ENCODE assay signal across 13 mouse cellular contexts in genomic region chr13:35348283-35348682, GRCm38 (mm10).
DNase-seq lines count a peak whose midpoint lies in the region; ATAC-seq and TF ChIP-seq lines count a peak whose summit lies in the region.
"Had no signal": no experiment of that assay in that cellular context is flagged by ENCODE, and none has a peak within 500 bp of the region (broad histone marks: within the 10 kb centered on the region; RNA-seq: fewer than 3 reads in every experiment).

No protein-coding gene starts in this region.

- no peaks in the 10 kb centered on the region for H3K27me3 ChIP-seq in forebrain, embryonic 14.5 days (replicated peaks; ENCODE audit: control insufficient read depth, insufficient read depth, low read length)
- no peaks in the 10 kb centered on the region for H3K27me3 ChIP-seq in forebrain, embryonic 11.5 days (ENCODE audit: control insufficient read depth, insufficient read depth, low read length)
- H3K27me3 ChIP-seq in forebrain, postnatal 0 days (ENCODE audit: insufficient read depth, low read length), result no peaks in the 10 kb centered on the region
- H3K27me3 ChIP-seq: limb, embryonic 15.5 days had no signal

- H3K9ac ChIP-seq in forebrain, embryonic 14.5 days (ENCODE audit: low read length), result no peak overlapping the region
- H3K9ac ChIP-seq in forebrain, embryonic 11.5 days (ENCODE audit: low read length), result no peak overlapping the region
- H3K9ac ChIP-seq in forebrain, postnatal 0 days, result no peak overlapping the region
- H3K9ac ChIP-seq: limb, embryonic 15.5 days had no signal

- no peaks in the 10 kb centered on the region for H3K9me3 ChIP-seq in forebrain, embryonic 14.5 days (replicated peaks; ENCODE audit: control insufficient read depth, low read length)
- no peaks in the 10 kb centered on the region for H3K9me3 ChIP-seq in forebrain, embryonic 11.5 days (ENCODE audit: control insufficient read depth, low read length)
- H3K9me3 ChIP-seq in forebrain, postnatal 0 days (ENCODE audit: low read length), result no peaks in the 10 kb centered on the region
- H3K9me3 ChIP-seq: limb, embryonic 15.5 days had no signal

- no peak overlapping the region for H3K4me3 ChIP-seq in forebrain, embryonic 14.5 days (ENCODE audit: low read depth, low read length)
- H3K4me3 ChIP-seq in forebrain, embryonic 11.5 days (ENCODE audit: low read depth, low read length), result no peak overlapping the region
- H3K4me3 ChIP-seq in forebrain, postnatal 0 days (ENCODE audit: low read depth, low read length), result no peak overlapping the region
- H3K4me3 ChIP-seq: limb, embryonic 15.5 days had no signal

- WGBS in forebrain, embryonic 14.5 days, result 72% methylated on average over 3 of the region's 3 CpGs
- 91% methylated on average over 3 of the region's 3 CpGs for WGBS in forebrain, embryonic 11.5 days
- WGBS in forebrain, postnatal 0 days, result 50% methylated on average over 3 of the region's 3 CpGs

- H3K4me1 ChIP-seq in forebrain, embryonic 14.5 days (ENCODE audit: control insufficient read depth, insufficient read depth, low read length), result 0 out of 2 replicates have a peak, but pooled peaks cover 2% of the 10 kb centered on the region
- no peaks in the 10 kb centered on the region for H3K4me1 ChIP-seq in forebrain, embryonic 11.5 days (replicated peaks; ENCODE audit: control insufficient read depth, insufficient read depth, low read length)
- H3K4me1 ChIP-seq in forebrain, postnatal 0 days (ENCODE audit: insufficient read depth), result peaks cover 3% of the 10 kb centered on the region; the same call in 1 of the 2 replicates
- H3K4me1 ChIP-seq: limb, embryonic 15.5 days had no signal

- no peak overlapping the region for H3K4me2 ChIP-seq in forebrain, embryonic 14.5 days (ENCODE audit: low read length)
- no peak overlapping the region for H3K4me2 ChIP-seq in forebrain, embryonic 11.5 days (ENCODE audit: low read depth, low read length, severe bottlenecking)
- H3K4me2 ChIP-seq in forebrain, postnatal 0 days (ENCODE audit: low read depth), result no peak overlapping the region
- H3K4me2 ChIP-seq: limb, embryonic 15.5 days had no signal

- no peaks in the 10 kb centered on the region for H3K36me3 ChIP-seq in forebrain, embryonic 14.5 days (ENCODE audit: control insufficient read depth, insufficient read depth, low read length)
- no peaks in the 10 kb centered on the region for H3K36me3 ChIP-seq in forebrain, embryonic 11.5 days (ENCODE audit: control insufficient read depth, insufficient read depth, low read length)
- H3K36me3 ChIP-seq in forebrain, postnatal 0 days (ENCODE audit: insufficient read depth), result no peaks in the 10 kb centered on the region
- H3K36me3 ChIP-seq: limb, embryonic 15.5 days had no signal

- TF ChIP-seq CTCF in forebrain, postnatal 0 days (IDR thresholded peaks at IDR 0.05; ENCODE audit: low read depth), result no peak

- ATAC-seq in forebrain, embryonic 14.5 days, result peak; percentile 62; the same call in 1 of the 2 replicates
- no peak for ATAC-seq in forebrain, embryonic 11.5 days (replicated peaks; ENCODE audit: low FRiP score)
- peak; percentile 74 for ATAC-seq in forebrain, postnatal 0 days
- ATAC-seq in megakaryocyte, adult 5-6 weeks (ENCODE audit: poor library complexity, severe bottlenecking), result no peak

- H3K27ac ChIP-seq in forebrain, embryonic 14.5 days (ENCODE audit: low read depth, low read length), result no peak overlapping the region
- H3K27ac ChIP-seq in forebrain, embryonic 11.5 days (ENCODE audit: low read depth, low read length), result no peak overlapping the region
- H3K27ac ChIP-seq in forebrain, postnatal 0 days (ENCODE audit: low read depth, low read length), result no peak overlapping the region
- H3K27ac ChIP-seq: limb, embryonic 15.5 days; stomach, postnatal 0 days had no signal

- DNase-seq in forebrain, embryonic 14.5 days (ENCODE audit: low spot score), result peak; percentile 45
- no peak for DNase-seq in forebrain, embryonic 11.5 days (ENCODE audit: low spot score)
- DNase-seq in layer of hippocampus, adult 9-11 months, result peak; percentile 30
- no peak for DNase-seq in layer of hippocampus, adult 8-10 months (ENCODE audit: low spot score in 2 of 2)
- DNase-seq in brain, adult 2 months (ENCODE audit: low read depth, low spot score), result peak; percentile 18
- peak; percentile 38 for DNase-seq in forebrain, postnatal 0 days
- DNase-seq: adrenal gland, postnatal 10 days; gastrocnemius, postnatal 25 days; kidney, adult 9 months; kidney, postnatal 4 days had no signal

Comparison
In these comparisons a context has a peak if more than half of its experiments do, and no peak if none do; other contexts are left out.
1. ATAC-seq: peak in forebrain, embryonic 14.5 days (single experiment) and forebrain, postnatal 0 days (single experiment); none in forebrain, embryonic 11.5 days (single experiment) and megakaryocyte, adult 5-6 weeks (single experiment).
2. DNase-seq: peak in forebrain, embryonic 14.5 days (single experiment), layer of hippocampus, adult 9-11 months (single experiment), brain, adult 2 months (single experiment) and forebrain, postnatal 0 days (single experiment); none in forebrain, embryonic 11.5 days (single experiment) and layer of hippocampus, adult 8-10 months (0 of 2).